Mouse (Mus musculus) c-Kit-negative CD71-positive TER-119-positive erythroid progenitor cells, embryonic 14.5 days (primary cell): ENCODE measurements at regions not wholly inside any gene's neighbourhood (a gene's known extent, or its start where the extent isn't known, plus 50 kb on each side); places are given as distances from the start of the nearest gene placed in this dataset.

Source experiments
- DNase-seq: peaks from one replicate; pipeline ENCODE4 v3.0.0-alpha.2; 2013; ENCODE audit warnings: low read depth, low spot score

- no peak for DNase-seq
Measured at GRCm38 (mm10) chr3:38047445-38047844, 323.2 kb upstream of the Gm5148 start.

- DNase-seq = no peak
Measured at GRCm38 (mm10) chr3:38046611-38047010, 322.3 kb upstream of the Gm5148 start.

GRCm38 (mm10) chr3:38045989-38046388, 321.7 kb upstream of the Gm5148 start:
- DNase-seq = no peak

GRCm38 (mm10) chr3:38045523-38045922, 321.2 kb upstream of the Gm5148 start:
- no peak for DNase-seq

GRCm38 (mm10) chr3:38044338-38044737, 320.0 kb upstream of the Gm5148 start:
- no peak for DNase-seq

GRCm38 (mm10) chr3:38042614-38043013, 318.3 kb upstream of the Gm5148 start:
- DNase-seq = no peak

GRCm38 (mm10) chr3:38036131-38036530, 311.8 kb upstream of the Gm5148 start:
- DNase-seq = no peak

- DNase-seq = no peak
Measured at GRCm38 (mm10) chr3:38034138-38034537, 309.8 kb upstream of the Gm5148 start.

GRCm38 (mm10) chr3:38014768-38015167, 290.5 kb upstream of the Gm5148 start:
- DNase-seq = no peak

- no peak for DNase-seq
Measured at GRCm38 (mm10) chr3:38009168-38009567, 284.9 kb upstream of the Gm5148 start.

- DNase-seq = no peak
Measured at GRCm38 (mm10) chr3:38008321-38008720, 284.0 kb upstream of the Gm5148 start.

GRCm38 (mm10) chr3:38007626-38008025, 283.3 kb upstream of the Gm5148 start:
- no peak for DNase-seq

- no peak for DNase-seq
Measured at GRCm38 (mm10) chr3:38002275-38002674, 278.0 kb upstream of the Gm5148 start.

GRCm38 (mm10) chr3:37999779-38000178, 275.5 kb upstream of the Gm5148 start:
- DNase-seq = no peak

- no peak for DNase-seq
Measured at GRCm38 (mm10) chr3:37997998-37998397, 273.7 kb upstream of the Gm5148 start.

- DNase-seq = no peak
Measured at GRCm38 (mm10) chr3:37989992-37990391, 265.7 kb upstream of the Gm5148 start.

- no peak for DNase-seq
Measured at GRCm38 (mm10) chr3:37987775-37988505, 263.6 kb upstream of the Gm5148 start.

GRCm38 (mm10) chr3:37987007-37987774, 262.9 kb upstream of the Gm5148 start:
- no peak for DNase-seq

- DNase-seq = no peak
Measured at GRCm38 (mm10) chr3:37984706-37985105, 260.4 kb upstream of the Gm5148 start.

- DNase-seq = no peak
Measured at GRCm38 (mm10) chr3:37981481-37982180, 257.3 kb upstream of the Gm5148 start.

GRCm38 (mm10) chr3:37979871-37980270, 255.6 kb upstream of the Gm5148 start:
- peak; percentile 16 for DNase-seq

GRCm38 (mm10) chr3:37978481-37978880, 254.2 kb upstream of the Gm5148 start:
- DNase-seq = no peak
